Mouse (Mus musculus): Measurements from ENCODE around the gene Rab11fip4. TPM values are rescaled to one million over a fixed set of nuclear protein-coding genes. Genes with fewer than 3 reads are reported as not detected.

Gene Rab11fip4
- total and polyA plus RNA-seq, 2 experiments from 2014 or later: not detected

DNA sequence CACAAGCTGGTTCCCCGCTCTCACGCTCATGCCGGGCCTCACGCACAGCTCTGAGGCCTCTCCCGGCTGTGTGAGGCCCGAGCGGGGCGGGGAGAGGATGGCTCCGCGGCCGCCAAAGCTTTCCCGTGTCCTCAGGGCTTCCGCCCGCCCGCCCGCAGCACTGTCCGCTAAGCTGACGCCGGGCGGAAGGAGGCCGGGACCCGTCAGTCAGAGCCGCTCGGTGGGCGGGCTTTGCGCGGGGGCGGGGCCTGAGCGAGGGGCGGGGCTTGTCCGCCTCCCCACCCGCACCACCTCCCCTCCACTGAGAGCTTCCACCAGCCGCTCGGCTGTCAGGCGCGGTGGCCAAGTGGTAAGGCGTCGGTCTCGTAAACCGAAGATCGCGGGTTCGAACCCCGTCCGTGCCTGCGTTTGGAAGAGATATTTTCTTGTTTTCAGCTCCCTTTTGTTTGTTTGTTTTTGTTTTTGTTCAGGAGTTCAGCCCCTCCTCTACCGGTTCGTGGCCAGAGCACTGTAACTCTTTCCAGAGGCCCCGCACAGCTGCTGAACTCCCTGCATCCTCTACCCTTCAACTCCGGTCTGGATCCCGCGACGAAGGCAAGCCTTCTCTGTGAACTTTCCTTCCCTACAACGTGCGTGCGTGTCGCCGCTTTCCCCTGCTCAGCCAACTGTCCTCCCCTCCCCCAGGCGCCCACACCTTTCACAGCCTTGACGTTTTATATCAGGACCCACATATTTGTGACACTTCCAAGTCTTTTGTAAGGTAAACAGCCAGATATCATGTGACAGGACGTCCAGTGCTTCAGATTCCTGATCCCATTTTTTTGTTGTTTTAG is 113.5 kb downstream of the Rab11fip4 start:
- Histone ChIP-seq H3K4me2 (ENCODE audit: low read depth, low read length) (peak overlapping the region; percentile 81), H3K9me3 (replicated peaks; ENCODE audit: control insufficient read depth, low read length) (no peaks in the 10 kb centered on the region), H3K4me3 (ENCODE audit: low read depth, low read length) (peak overlapping the region; percentile 74), H3K36me3 (replicated peaks; ENCODE audit: control insufficient read depth, insufficient read depth, low read length) (peaks cover 9% of the 10 kb centered on the region; the same call in 1 of the 2 replicates), H3K27ac (ENCODE audit: low read depth) (peak overlapping the region; percentile 97), H3K4me1 (ENCODE audit: control insufficient read depth, insufficient read depth) (0 out of 2 replicates have a peak, but pooled peaks cover 13% of the 10 kb centered on the region), H3K27me3 (ENCODE audit: control insufficient read depth, insufficient read depth, low read length) (peaks cover under 1% of the 10 kb centered on the region; the same call in 1 of the 2 replicates), H3K9ac (replicated peaks; ENCODE audit: low read depth, low read length) (peak overlapping the region; percentile 87)
- DNase-seq (ENCODE audit: low spot score): peak; percentile 90
- ATAC-seq (ENCODE audit: insufficient read depth, low read depth): peak; percentile 96
- WGBS: under 1% methylated on average over 56 of the region's 61 CpGs
- TF ChIP-seq CTCF (IDR thresholded peaks at IDR 0.05; ENCODE audit: low read depth): no peak
- peak; percentile 29; the same call in 1 of the 2 replicates for TF ChIP-seq EP300 (IDR thresholded peaks at IDR 0.05; ENCODE audit: low read depth)

DNA sequence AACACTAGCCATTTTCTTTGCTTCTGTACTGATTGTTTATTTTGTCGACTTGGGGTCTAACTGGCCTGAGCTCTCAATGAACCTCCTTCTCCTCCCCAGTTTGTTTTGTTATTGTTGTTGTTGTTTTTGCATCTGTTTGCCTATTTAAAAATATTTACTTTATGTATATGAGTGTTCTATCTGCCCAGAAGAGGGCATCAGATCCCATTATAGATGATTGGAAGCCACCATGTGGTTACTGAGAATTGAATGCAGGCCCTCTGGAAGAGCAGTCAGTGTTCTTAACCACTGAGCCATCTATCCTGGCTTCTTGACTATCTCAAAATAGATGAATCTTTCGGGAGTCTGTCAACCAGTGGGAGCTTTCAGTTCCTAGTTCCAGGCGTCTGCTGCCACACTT is 116.1 kb downstream of the Rab11fip4 start:
- no peaks in the 10 kb centered on the region for H3K36me3 ChIP-seq (replicated peaks; ENCODE audit: control insufficient read depth, insufficient read depth, low read length)
- no peak overlapping the region for H3K9ac ChIP-seq (replicated peaks; ENCODE audit: low read depth, low read length)
- H3K9me3 ChIP-seq (replicated peaks; ENCODE audit: control insufficient read depth, low read length): no peaks in the 10 kb centered on the region
- no peak for DNase-seq (ENCODE audit: low spot score)
- no peak overlapping the region for H3K27ac ChIP-seq (ENCODE audit: low read depth)
- no peak for TF ChIP-seq CTCF (IDR thresholded peaks at IDR 0.05; ENCODE audit: low read depth)
- no peak for TF ChIP-seq EP300 (IDR thresholded peaks at IDR 0.05; ENCODE audit: low read depth)
- 84% methylated on average over 3 of the region's 3 CpGs for WGBS
- ATAC-seq (ENCODE audit: insufficient read depth, low read depth): no peak
- H3K27me3 ChIP-seq (ENCODE audit: control insufficient read depth, insufficient read depth, low read length): peaks cover 16% of the 10 kb centered on the region
- H3K4me3 ChIP-seq (ENCODE audit: low read depth, low read length): no peak overlapping the region
- no peak overlapping the region for H3K4me2 ChIP-seq (ENCODE audit: low read depth, low read length)
- peaks cover 16% of the 10 kb centered on the region; the same call in 1 of the 2 replicates for H3K4me1 ChIP-seq (ENCODE audit: control insufficient read depth, insufficient read depth)

DNA sequence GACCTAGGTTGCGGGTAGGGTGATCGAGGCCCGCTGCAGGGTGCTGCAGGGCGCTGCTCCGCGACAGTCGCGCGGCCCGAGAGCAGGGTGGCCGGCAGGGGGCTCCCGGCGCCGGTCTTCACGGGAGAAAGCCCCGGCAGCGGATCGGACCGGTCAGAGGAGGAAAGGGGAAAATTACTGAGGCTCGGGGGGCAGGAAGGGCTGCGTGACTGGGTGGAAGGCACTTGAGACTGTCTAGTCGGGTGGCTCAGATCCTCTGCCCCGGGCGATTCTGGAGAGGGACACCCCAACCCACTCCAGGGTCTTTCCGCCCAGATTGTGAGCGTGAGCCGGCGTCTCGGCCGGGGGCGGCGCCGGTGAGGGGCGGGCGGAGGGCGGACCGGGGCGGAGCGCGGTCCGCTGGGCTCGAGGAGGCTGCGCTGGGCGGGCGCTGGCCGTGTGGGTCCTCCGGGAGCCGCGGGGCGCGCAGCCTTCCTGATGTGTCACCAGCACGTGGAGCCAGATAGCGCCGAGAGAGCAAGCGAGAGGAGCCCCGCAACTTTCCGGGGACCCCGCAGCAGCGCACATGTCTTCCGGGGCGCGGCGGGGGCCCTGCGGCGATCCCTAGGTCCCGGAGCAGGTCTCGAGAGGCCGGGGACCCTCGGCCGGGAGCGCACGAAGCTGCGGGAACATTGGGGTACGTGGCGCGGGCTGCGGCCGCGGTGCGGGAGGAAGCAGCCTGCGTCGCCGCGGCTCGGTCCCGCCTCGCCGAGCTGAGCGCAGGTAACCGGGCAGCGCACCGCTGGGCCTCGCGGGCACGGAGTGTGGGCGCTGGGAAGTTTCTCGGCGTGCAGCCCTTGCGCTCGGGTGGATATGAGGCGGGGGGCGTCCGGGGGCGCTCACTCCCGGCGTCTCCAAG is 120.1 kb downstream of the Rab11fip4 start:
- DNase-seq (ENCODE audit: low spot score) (peak; percentile 70), ATAC-seq (ENCODE audit: insufficient read depth, low read depth) (peak; percentile 85)
- Histone ChIP-seq H3K9ac (replicated peaks; ENCODE audit: low read depth, low read length) (peak overlapping the region; percentile 59), H3K9me3 (replicated peaks; ENCODE audit: control insufficient read depth, low read length) (no peaks in the 10 kb centered on the region), H3K4me2 (ENCODE audit: low read depth, low read length) (peak overlapping the region; percentile 96), H3K27me3 (ENCODE audit: control insufficient read depth, insufficient read depth, low read length) (peaks cover 26% of the 10 kb centered on the region), H3K36me3 (replicated peaks; ENCODE audit: control insufficient read depth, insufficient read depth, low read length) (no peaks in the 10 kb centered on the region), H3K4me1 (ENCODE audit: control insufficient read depth, insufficient read depth) (peaks cover 3% of the 10 kb centered on the region; the same call in 1 of the 2 replicates), H3K27ac (ENCODE audit: low read depth) (peak overlapping the region; percentile 60), H3K4me3 (ENCODE audit: low read depth, low read length) (peak overlapping the region; percentile 69)
- TF ChIP-seq EP300 (IDR thresholded peaks at IDR 0.05; ENCODE audit: low read depth): peak; percentile 55
- TF ChIP-seq CTCF (IDR thresholded peaks at IDR 0.05; ENCODE audit: low read depth): peak; percentile 79
- under 1% methylated on average over 71 of the region's 106 CpGs for whole genome bisulfite sequencing

DNA sequence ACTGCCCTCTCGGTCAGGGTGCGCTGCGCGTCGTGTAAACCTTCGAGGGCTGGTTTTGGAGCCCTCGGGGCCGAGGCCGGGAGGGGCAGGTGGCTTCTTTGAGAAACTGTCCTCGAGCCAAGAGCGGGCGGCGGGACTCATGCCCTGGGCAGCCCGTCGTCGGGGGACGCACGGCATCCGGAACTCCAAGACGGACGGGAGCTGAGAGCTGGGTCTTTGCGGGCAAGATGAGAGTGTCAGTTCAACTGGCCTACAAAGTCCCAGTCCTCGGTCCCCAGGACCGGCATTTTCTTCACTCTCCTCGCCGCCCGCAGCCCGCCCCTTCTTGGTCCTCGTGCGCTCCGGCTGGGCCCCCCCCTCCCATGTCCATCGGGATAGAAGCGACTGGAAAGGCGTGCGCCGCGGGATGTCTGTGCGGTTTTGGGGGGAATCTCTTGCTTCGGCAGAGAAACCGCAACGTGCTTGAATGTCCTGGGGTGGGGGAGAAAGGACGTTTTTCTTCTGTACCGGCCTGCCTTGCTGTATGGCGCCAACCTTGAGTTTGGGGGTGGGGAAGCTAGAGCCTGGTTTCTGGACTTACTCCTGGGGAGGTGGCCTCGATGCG is 120.9 kb downstream of the Rab11fip4 start:
- Histone ChIP-seq H3K4me3 (ENCODE audit: low read depth, low read length) (peak overlapping the region; percentile 69), H3K4me2 (ENCODE audit: low read depth, low read length) (peak overlapping the region; percentile 96), H3K36me3 (replicated peaks; ENCODE audit: control insufficient read depth, insufficient read depth, low read length) (no peaks in the 10 kb centered on the region), H3K27me3 (ENCODE audit: control insufficient read depth, insufficient read depth, low read length) (peaks cover 26% of the 10 kb centered on the region), H3K9me3 (replicated peaks; ENCODE audit: control insufficient read depth, low read length) (no peaks in the 10 kb centered on the region), H3K9ac (replicated peaks; ENCODE audit: low read depth, low read length) (peak overlapping the region; percentile 59), H3K4me1 (ENCODE audit: control insufficient read depth, insufficient read depth) (peaks cover 3% of the 10 kb centered on the region; the same call in 1 of the 2 replicates), H3K27ac (ENCODE audit: low read depth) (no peak overlapping the region)
- DNase-seq (ENCODE audit: low spot score): no peak
- TF ChIP-seq EP300 (IDR thresholded peaks at IDR 0.05; ENCODE audit: low read depth): no peak
- no peak for TF ChIP-seq CTCF (IDR thresholded peaks at IDR 0.05; ENCODE audit: low read depth)
- no peak; the same call in none of the 2 replicates for ATAC-seq (ENCODE audit: insufficient read depth, low read depth)
- 2% methylated on average over 46 of the region's 46 CpGs for WGBS

DNA sequence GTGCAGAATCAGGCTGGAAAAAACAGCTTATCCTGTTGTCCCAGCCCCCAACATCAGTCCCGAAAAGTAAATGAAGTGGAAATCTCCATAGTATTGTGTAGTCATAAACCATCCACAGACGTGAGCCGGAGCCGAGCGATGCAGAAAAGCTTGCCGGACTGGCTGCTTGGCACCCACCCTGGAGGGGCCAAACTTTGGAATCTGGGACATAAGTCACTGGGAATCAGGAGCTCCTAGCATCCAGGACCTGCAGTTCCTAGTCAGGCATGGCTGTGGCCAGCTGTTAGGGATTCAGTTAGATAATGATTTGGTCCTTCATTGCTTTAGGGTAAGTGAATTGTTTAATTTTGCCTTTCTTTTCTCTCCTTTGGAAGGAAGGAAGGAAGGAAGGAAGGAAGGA is 122.2 kb downstream of the Rab11fip4 start:
- DNase-seq (ENCODE audit: low spot score): no peak
- H3K27me3 ChIP-seq (ENCODE audit: control insufficient read depth, insufficient read depth, low read length): peaks cover 26% of the 10 kb centered on the region
- no peak for ATAC-seq (ENCODE audit: insufficient read depth, low read depth)
- TF ChIP-seq CTCF (IDR thresholded peaks at IDR 0.05; ENCODE audit: low read depth) (no peak), EP300 (IDR thresholded peaks at IDR 0.05; ENCODE audit: low read depth) (no peak)
- no peaks in the 10 kb centered on the region for H3K9me3 ChIP-seq (replicated peaks; ENCODE audit: control insufficient read depth, low read length)
- no peaks in the 10 kb centered on the region for H3K36me3 ChIP-seq (replicated peaks; ENCODE audit: control insufficient read depth, insufficient read depth, low read length)
- WGBS: 89% methylated on average over 6 of the region's 6 CpGs
- no peak overlapping the region for H3K4me3 ChIP-seq (ENCODE audit: low read depth, low read length)
- H3K27ac ChIP-seq (ENCODE audit: low read depth): no peak overlapping the region
- H3K4me2 ChIP-seq (ENCODE audit: low read depth, low read length): 0 out of 2 replicates have a peak overlapping the region, but pooled peaks have one; percentile 96
- H3K4me1 ChIP-seq (ENCODE audit: control insufficient read depth, insufficient read depth): peaks cover 3% of the 10 kb centered on the region; the same call in 1 of the 2 replicates
- H3K9ac ChIP-seq (replicated peaks; ENCODE audit: low read depth, low read length): no peak overlapping the region
